Mouse (Mus musculus) heart, adult 8-10 months (tissue): ENCODE data around the gene Mlf2. TPM values are rescaled to one million over a fixed set of nuclear protein-coding genes. Genes with fewer than 3 reads are reported as not detected.
"Not testable (repeated sequence)": the region's sequence is repeated elsewhere in the genome, so short reads cannot be mapped to it uniquely, and the experiment has no call there.

ENCODE experiments used
- DNase-seq: peaks from one replicate; pipeline ENCODE4 v3.0.0; 2022; ENCODE audit warnings: low spot score
- total RNA-seq, 4 experiments: library from RNA; stranded (reverse); gene quantifications; 2 replicates each; pipeline ENCODE4 v1.2.4; 2022

Gene Mlf2
- 100 to 1,000 TPM; 177 to 202 (median 195) TPM for total RNA-seq

- DNase-seq = peak; percentile 99
Observed at GRCm38 (mm10) chr6:124930754-124931524, at the start of gene Mlf2. Mlf2 (plus strand) TSS chr6:124931386.

DNA sequence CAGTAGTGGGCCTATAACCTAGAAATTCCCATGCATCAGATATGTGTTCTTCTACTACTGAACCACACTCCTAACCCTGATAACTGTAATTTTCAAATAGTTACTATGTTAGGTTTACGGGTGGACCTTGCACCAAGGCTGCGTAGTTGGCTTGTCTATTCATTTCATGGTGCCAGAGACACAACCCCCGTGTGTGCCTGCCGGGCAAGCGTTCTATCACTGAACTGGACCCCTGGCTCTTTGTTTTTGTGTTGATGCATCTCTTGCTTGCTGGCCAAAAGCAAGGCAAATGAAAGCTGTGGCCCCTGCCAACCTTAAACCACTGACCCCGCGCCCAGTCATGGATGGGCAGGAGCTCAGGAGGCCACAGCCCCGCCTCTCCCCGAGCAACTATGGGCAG is 49.4 kb upstream of the Mlf2 start:
- no peak for DNase-seq

GRCm38 (mm10) chr6:124883351-124883750 is 47.8 kb upstream of the Mlf2 start:
- DNase-seq = no peak

- peak; percentile 33 for DNase-seq
Observed at GRCm38 (mm10) chr6:124884714-124885500, 46.3 kb upstream of the Mlf2 start.

DNA sequence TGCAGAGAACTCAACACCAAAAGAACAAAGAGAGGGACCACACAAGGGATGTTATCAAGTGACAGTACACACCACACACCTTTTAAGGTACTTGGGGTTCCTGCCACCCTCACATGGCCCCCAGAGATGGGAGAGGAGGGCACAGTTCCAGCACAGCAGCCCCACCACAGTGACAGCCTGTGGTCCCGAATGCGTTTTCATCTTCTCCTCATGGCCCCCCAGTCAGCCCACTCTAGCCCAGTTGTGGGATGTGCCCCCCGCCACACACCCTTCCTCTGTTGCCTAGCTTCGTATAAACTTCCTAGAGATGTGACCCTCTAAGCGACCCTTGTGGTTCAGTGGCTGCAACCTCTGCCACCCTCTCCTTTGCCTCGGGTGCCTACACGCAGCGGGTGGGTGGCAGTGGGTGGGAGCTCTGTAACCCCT is 45.2 kb upstream of the Mlf2 start:
- DNase-seq = no peak

- no peak for DNase-seq
Observed at GRCm38 (mm10) chr6:124887986-124888385, 43.2 kb upstream of the Mlf2 start, which contains the start of gene Cd4. Cd4 (minus strand) TSS chr6:124888221.

DNA sequence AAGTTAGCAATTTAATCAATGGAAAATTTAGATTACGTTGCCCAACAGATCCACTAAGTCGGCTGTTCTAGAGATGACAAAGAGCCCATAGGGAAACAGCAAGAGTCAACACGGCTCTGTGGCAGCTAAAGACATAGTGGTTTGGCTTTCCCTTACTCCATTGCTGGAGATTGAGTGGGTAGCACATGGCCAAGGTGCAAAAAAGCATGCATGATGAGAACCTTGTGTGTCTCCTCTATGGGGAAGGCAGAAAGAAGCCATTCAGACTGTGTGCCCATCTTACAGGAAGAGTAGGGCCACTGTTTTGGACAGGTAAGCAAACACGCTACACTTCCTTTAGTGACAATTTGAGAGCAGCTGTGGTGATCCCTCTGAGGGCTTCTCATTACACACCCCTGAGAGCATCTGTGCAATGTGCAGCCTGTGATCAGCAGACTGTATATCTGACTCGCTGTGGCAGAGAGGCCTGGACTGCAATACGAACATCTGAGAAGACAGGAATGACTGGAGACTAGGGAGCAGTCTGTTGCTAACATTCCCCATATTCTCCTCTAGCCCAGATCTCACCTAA is 42.5 kb upstream of the Mlf2 start:
- no peak for DNase-seq

GRCm38 (mm10) chr6:124890997-124891396 is 40.2 kb upstream of the Mlf2 start:
- DNase-seq = no peak

- DNase-seq = not testable (repeated sequence)
Observed at GRCm38 (mm10) chr6:124894113-124894512, 37.1 kb upstream of the Mlf2 start.

GRCm38 (mm10) chr6:124898359-124898758 is 32.8 kb upstream of the Mlf2 start:
- DNase-seq = no peak

DNA sequence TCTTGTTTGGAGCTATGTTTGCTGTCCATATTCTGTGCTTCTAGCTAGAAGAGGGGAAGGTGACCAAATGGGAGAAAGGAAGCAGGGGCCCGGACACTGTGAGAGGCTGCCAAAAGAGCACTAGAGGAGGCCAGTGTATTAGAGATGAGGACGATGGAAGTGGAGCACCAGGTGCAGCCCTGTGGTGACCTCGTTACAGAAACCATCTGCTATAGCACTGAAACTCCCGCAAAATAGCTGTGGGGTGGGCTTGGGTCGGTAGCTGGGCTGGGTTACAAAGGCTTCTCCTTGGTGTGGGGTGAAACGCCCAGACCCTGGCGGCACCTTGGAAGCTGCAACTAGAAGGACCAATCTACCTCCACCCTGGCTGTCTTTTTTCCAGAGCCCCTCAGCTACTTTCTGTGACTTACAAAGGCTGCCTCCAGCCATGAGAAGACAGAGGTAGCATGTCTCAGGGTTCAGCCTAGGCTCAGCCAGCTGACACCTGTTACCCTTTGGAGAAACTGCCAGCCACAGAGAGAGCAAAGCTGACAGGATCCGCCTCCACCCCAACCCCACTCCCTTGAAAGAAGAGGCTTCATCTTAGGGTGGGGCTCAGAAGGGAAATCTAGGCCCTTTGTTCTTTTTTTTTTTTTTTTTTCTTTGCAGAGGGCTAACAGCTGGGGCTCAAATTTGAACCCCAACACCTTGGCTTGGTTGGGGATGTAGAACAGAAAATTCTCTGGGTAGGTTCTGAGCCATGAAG is 31.0 kb upstream of the Mlf2 start:
- no peak for DNase-seq

GRCm38 (mm10) chr6:124900801-124901480 is 30.2 kb upstream of the Mlf2 start:
- no peak for DNase-seq

GRCm38 (mm10) chr6:124901851-124902250 is 29.3 kb upstream of the Mlf2 start:
- no peak for DNase-seq

DNA sequence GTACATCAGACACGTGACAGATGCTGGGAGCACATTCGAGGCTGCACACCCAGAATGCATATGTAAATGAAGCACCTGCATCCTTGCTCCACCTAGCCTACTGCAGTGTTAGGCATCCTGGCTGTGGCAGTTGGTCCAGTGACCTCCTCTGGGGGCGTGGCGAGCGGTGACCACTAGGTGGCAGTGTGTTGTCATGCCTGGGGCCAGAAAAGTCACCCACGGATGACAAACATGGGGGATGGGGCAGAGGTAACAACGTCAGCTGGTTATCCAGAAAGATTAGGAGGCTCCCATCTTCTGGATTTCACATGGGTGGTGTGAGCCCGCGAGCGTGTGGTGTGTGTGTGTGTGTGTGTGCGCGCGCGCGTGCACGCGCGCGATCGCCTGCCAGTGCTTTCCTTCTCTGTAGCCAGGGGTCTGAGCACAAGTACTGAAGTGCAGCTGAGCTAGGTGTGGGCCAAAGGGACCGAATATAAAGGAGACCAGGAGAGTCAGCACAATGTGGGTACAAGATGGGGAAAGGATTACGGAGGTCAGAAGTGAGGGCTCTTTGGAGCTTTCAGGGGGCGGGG is 27.5 kb upstream of the Mlf2 start:
- peak; percentile 98 for DNase-seq

GRCm38 (mm10) chr6:124904161-124904981 is 26.8 kb upstream of the Mlf2 start:
- DNase-seq = peak; percentile 84

DNA sequence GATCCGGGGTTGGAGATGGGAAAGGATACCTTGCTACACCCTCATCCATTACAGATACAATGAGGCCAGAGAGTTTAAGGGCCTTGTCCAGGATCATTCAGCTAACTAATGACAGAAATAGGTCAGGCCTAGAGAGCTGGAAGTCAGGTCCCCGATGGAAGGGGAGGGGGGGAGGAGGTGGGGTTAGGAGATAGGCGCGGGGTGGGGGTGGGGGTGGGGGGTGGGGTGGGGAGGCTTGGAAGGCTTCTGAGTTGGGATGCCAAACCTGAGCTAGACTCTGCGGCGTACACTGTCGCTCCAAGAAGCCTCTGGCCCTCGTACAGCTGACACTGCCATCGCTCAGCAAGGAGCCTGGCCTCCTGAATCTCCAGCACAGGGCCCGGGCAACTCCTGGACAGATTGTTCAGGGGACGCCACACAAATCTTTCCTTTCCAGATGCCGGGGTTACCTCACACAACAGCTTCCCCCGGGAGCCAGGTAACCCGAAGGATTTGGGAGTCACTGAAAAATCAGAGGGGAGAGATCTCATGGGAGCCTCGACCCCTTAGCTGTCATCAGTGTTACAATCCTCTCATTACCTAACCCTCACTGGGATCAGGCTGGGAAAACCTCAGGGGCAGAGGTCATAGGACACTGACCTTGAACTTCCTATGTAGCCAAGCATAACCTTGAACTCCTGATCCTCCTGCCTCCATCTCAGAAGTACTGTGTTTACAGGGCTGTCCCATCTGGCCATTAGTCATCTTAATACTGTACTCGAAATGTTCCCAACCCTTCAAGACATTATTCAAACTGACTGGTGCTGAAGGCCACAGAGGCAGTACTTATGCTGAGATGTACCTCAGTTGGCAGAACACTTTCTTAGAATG is 26.0 kb upstream of the Mlf2 start:
- DNase-seq = no peak

DNA sequence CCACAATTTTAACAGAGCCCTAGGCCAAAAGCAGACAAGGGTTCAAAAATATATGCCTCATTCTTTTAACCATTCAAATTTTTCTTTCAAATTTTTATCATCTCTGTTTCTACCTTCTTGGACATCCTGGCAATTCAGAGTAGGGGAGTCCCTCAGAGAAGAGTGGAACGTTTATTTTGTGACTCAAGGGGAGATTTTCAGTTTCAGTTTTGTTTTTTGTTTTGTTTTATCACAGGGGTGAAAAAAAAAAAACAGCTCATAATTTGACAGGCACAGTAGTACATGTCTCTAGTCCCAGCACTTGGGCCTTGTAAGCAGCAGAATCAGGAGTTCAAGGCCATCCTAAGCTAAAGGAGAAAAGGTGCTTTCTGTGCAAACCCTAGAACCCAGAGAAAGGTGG is 23.4 kb upstream of the Mlf2 start:
- DNase-seq = no peak

DNA sequence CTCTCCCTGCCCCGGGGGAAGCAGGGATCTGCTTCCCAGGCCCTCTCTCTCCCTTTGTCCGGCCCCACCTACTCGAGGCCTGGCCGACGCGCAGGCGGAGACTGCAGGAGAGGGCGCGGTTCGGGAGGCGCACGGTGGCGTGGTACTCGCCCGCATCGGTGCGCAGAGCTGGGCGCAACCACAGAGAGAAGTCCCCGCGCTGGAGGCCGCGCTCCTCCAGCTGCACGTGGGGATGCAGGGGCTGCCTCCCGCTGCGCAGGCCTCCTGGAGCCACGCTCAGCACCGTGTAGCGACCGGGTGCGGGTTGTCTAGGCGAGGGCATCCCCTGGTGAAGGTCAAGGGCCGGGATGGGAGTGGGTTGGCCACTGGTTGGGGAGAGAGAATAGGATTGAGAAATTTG is 21.2 kb upstream of the Mlf2 start:
- DNase-seq = no peak
